Mouse (Mus musculus) forebrain, embryonic 16.5 days (tissue): Measurements from ENCODE around the gene Hadh. TPM values are rescaled to one million over a fixed set of nuclear protein-coding genes. Genes with fewer than 3 reads are reported as not detected.

Experiments
- ATAC-seq: fragments of 200-750 bp; cut with Nextera tagmentation; 2 replicates; pipeline ENCODE4 v1.8.0; 2017; ENCODE audit warnings: mild to moderate bottlenecking, moderate library complexity
- H3K27ac ChIP-seq: fragments of 300-500 bp; sonication (generic); 2 replicates; pipeline ENCODE4 v1.5.1; 2014; ENCODE audit warnings: low read length, control low read depth
- H3K27me3 ChIP-seq: fragments of 300-500 bp; sonication (generic); replicated peaks from 2 replicates; pipeline ENCODE4 v1.6.1; 2014; ENCODE audit warnings: low read length; ENCODE audit not compliant: control insufficient read depth, insufficient read depth
- H3K36me3 ChIP-seq: fragments of 300-500 bp; sonication (generic); 2 replicates; pipeline ENCODE4 v1.6.1; 2014; ENCODE audit not compliant: control insufficient read depth, insufficient read depth
- H3K4me1 ChIP-seq: fragments of 300-500 bp; sonication (generic); replicated peaks from 2 replicates; pipeline ENCODE4 v1.6.1; 2014; ENCODE audit warnings: low read length; ENCODE audit not compliant: control insufficient read depth, insufficient read depth
- H3K4me2 ChIP-seq: fragments of 300-500 bp; sonication (generic); 2 replicates; pipeline ENCODE4 v1.6.1; 2014; ENCODE audit warnings: mild to moderate bottlenecking, low read length, control low read depth
- H3K4me3 ChIP-seq: fragments of 300-500 bp; sonication (generic); replicated peaks from 2 replicates; pipeline ENCODE4 v1.5.1; 2014; ENCODE audit warnings: mild to moderate bottlenecking, low read length, control low read depth
- H3K9ac ChIP-seq: fragments of 300-500 bp; sonication (generic); replicated peaks from 2 replicates; pipeline ENCODE4 v1.6.1; 2014; ENCODE audit warnings: low read depth, low read length, control low read depth
- H3K9me3 ChIP-seq: fragments of 300-500 bp; sonication (generic); 2 replicates; pipeline ENCODE4 v1.6.1; 2016; ENCODE audit warnings: low read length; ENCODE audit not compliant: control insufficient read depth
- WGBS: fragments of 180-500 bp; shearing (Covaris S2); extraction: QIAGEN DNeasy Blood & Tissue Kit; methylation state at CpG from one replicate; pipeline ENCODE4 v1.1.7; 2014; 5-methylcytosine and 5-hydroxymethylcytosine counted together
- polyA plus RNA-seq: library from polyadenylated mRNA; unstranded; fragments of >200 nt; fragmentation: Nextera tagmentation; extraction: Ambion mirVana; gene quantifications from 2 replicates; pipeline ENCODE4 v1.2.1, GENCODE M21; 2015

Gene Hadh
- polyA plus RNA-seq, 1 experiment from 2014 or later, result 20.1 TPM

DNA sequence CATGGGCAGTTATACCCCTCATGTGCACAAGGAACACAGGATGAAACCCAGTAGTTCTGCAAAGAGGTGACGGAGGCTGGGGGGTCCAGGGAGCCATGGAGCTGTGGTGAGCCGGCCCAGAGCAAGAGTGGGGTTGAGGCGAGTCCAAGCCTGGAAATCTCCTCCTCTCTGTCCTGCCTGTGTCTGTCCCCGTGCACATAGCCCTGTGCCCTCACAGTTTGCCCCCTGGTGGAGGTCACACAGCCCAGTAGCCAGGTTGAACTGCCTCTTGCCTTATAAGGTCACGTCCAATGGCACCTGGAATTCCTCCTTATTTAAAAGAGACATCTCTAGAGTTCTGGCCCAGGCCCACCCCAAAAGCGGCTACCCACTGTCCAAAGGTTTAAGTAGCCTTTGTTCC is 24.5 kb downstream of the Hadh start:
- Histone ChIP-seq H3K4me1 (peaks cover 3% of the 10 kb centered on the region; the same call in 1 of the 2 replicates), H3K9me3 (no peaks in the 10 kb centered on the region), H3K4me2 (no peak overlapping the region), H3K4me3 (no peak overlapping the region), H3K27ac (no peak overlapping the region), H3K36me3 (no peaks in the 10 kb centered on the region), H3K27me3 (no peaks in the 10 kb centered on the region), H3K9ac (no peak overlapping the region)
- no peak for ATAC-seq
- 75% methylated on average over 6 of the region's 6 CpGs for WGBS

DNA sequence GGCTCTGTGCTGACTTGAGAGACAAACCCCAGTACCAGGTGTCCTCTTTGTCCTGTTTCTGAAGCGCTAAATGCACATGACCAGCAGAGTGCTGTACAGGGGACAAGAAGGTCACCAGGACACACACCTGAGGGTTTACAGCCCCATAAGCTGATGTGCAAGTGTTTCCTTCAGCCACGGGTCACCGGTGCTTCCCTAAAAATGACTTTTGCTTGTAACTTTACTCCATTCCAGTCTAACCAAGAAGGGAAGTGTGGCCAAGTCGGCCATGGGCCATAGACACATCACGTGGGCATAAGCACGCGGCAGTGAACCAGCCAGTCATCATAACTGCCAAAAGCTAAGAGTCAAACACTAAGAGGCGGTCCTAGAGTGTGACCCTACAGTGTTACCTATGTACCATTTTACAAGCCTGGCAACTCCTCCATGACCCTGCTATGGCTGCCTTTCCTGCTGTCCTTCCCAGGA is 25.3 kb downstream of the Hadh start:
- Histone ChIP-seq H3K4me2 (no peak overlapping the region), H3K36me3 (no peaks in the 10 kb centered on the region), H3K4me3 (no peak overlapping the region), H3K9me3 (no peaks in the 10 kb centered on the region), H3K27ac (no peak overlapping the region), H3K4me1 (peaks cover 3% of the 10 kb centered on the region; the same call in 1 of the 2 replicates), H3K27me3 (no peaks in the 10 kb centered on the region), H3K9ac (no peak overlapping the region)
- 92% methylated on average over 8 of the region's 8 CpGs for WGBS
- no peak for ATAC-seq

GRCm38 (mm10) chr3:131245766-131246578 is 25.9 kb downstream of the Hadh start:
- H3K27ac ChIP-seq, result no peak overlapping the region
- H3K9me3 ChIP-seq, result no peaks in the 10 kb centered on the region
- no peak overlapping the region for H3K9ac ChIP-seq
- peaks cover 3% of the 10 kb centered on the region; the same call in 1 of the 2 replicates for H3K4me1 ChIP-seq
- no peaks in the 10 kb centered on the region for H3K36me3 ChIP-seq
- H3K4me3 ChIP-seq, result no peak overlapping the region
- no peaks in the 10 kb centered on the region for H3K27me3 ChIP-seq
- ATAC-seq, result peak; percentile 81
- no peak overlapping the region for H3K4me2 ChIP-seq
- WGBS, result 55% methylated on average over 11 of the region's 11 CpGs

- Histone ChIP-seq H3K4me2 (0 out of 2 replicates have a peak overlapping the region, but pooled peaks have one; percentile 22), H3K4me1 (no peaks in the 10 kb centered on the region), H3K27ac (no peak overlapping the region), H3K27me3 (no peaks in the 10 kb centered on the region), H3K4me3 (no peak overlapping the region), H3K9ac (no peak overlapping the region; the same call in 1 of the 2 replicates), H3K9me3 (no peaks in the 10 kb centered on the region), H3K36me3 (no peaks in the 10 kb centered on the region)
- ATAC-seq, result peak; percentile 92
- WGBS, result 65% methylated on average over 19 of the region's 19 CpGs
Observed at GRCm38 (mm10) chr3:131237785-131238633, 33.9 kb downstream of the Hadh start.

DNA sequence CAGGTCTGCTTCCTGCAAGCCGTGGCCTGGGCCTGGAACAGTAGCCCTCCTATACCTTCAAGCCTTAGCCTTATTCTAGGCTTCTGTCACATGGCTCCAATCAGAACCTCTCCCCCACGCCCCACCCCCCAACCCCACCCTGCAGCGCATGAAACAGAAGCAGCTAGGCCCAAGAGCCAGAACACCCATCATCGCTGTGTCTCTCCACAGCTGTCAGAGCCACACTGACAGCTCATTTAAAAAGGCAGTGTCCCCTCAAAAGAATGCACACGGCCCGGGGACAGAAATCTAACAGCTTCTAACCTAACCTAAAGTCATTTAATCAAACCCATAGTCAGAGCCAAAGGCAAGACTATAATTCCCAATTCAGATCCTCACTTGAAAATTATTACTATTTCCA is 34.8 kb downstream of the Hadh start:
- Histone ChIP-seq H3K4me1 (no peaks in the 10 kb centered on the region), H3K27me3 (no peaks in the 10 kb centered on the region), H3K9me3 (no peaks in the 10 kb centered on the region), H3K9ac (no peak overlapping the region), H3K27ac (no peak overlapping the region), H3K4me3 (no peak overlapping the region), H3K36me3 (no peaks in the 10 kb centered on the region), H3K4me2 (no peak overlapping the region)
- WGBS, result 80% methylated on average over 6 of the region's 6 CpGs
- ATAC-seq, result no peak

GRCm38 (mm10) chr3:131228083-131228482 is 43.8 kb downstream of the Hadh start:
- H3K9ac ChIP-seq, result no peak overlapping the region
- no peak overlapping the region for H3K27ac ChIP-seq
- H3K4me1 ChIP-seq, result no peaks in the 10 kb centered on the region
- H3K27me3 ChIP-seq, result no peaks in the 10 kb centered on the region
- 64% methylated on average over 6 of the region's 6 CpGs for WGBS
- no peaks in the 10 kb centered on the region for H3K9me3 ChIP-seq
- no peak for ATAC-seq
- H3K4me3 ChIP-seq, result no peak overlapping the region
- no peak overlapping the region for H3K4me2 ChIP-seq
- H3K36me3 ChIP-seq, result no peaks in the 10 kb centered on the region

DNA sequence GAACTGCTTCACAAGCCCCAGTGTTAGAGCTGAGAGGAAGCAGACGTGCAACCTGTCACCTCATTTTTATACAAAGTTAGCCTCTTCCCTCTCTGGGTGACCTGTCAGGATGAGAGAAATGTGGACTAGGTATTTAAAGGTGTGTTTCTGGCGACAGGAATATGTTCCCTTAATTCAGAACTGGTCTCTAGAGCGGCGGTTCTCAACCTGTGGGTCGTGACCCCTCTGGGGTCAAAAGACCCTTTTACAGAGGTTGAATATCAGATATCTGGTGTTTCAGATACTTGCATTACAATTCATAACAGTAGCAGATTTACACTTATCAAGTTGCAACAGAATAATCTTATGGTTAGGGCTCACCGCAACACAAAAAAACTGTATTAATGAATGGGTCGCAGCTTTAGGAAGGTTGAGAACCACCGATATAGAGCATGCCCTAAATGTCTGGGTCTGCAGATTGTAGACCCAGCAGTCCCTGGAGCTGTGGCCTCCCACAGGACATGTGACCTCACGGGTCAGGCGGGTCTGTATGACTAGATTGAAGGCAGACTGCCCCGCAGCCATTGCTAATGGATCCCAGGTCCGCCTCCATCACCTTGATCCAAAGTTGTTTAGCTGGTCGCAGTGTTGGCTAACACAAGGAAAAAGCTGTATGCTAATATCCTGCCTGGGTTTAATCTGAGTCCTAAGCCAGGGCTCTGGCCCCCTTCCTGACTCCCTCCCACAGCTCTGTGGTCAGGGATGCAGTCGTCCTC is 53.1 kb downstream of the Hadh start:
- no peak for ATAC-seq
- Histone ChIP-seq H3K9ac (no peak overlapping the region), H3K27me3 (no peaks in the 10 kb centered on the region), H3K4me3 (no peak overlapping the region), H3K9me3 (no peaks in the 10 kb centered on the region), H3K27ac (no peak overlapping the region), H3K36me3 (no peaks in the 10 kb centered on the region), H3K4me1 (no peaks in the 10 kb centered on the region), H3K4me2 (no peak overlapping the region)
- WGBS, result 90% methylated on average over 14 of the region's 14 CpGs

- ATAC-seq, result no peak
- Histone ChIP-seq H3K9ac (no peak overlapping the region), H3K4me3 (no peak overlapping the region), H3K9me3 (no peaks in the 10 kb centered on the region), H3K27me3 (no peaks in the 10 kb centered on the region), H3K36me3 (no peaks in the 10 kb centered on the region), H3K4me2 (no peak overlapping the region), H3K4me1 (no peaks in the 10 kb centered on the region), H3K27ac (no peak overlapping the region)
- 72% methylated on average over 9 of the region's 9 CpGs for WGBS
Observed at GRCm38 (mm10) chr3:131214841-131215240, 57.1 kb downstream of the Hadh start.
